Mouse (Mus musculus) ZHBTc4 (cell line): ENCODE measurements at regions not wholly inside any gene's neighbourhood (a gene's known extent, or its start where the extent isn't known, plus 50 kb on each side); places are given as distances from the start of the nearest gene placed in this dataset.

Experiments
- DNase-seq: peaks from one replicate; pipeline ENCODE4 v3.0.0-alpha.2; 2011; ENCODE audit warnings: low read depth, low spot score

DNA sequence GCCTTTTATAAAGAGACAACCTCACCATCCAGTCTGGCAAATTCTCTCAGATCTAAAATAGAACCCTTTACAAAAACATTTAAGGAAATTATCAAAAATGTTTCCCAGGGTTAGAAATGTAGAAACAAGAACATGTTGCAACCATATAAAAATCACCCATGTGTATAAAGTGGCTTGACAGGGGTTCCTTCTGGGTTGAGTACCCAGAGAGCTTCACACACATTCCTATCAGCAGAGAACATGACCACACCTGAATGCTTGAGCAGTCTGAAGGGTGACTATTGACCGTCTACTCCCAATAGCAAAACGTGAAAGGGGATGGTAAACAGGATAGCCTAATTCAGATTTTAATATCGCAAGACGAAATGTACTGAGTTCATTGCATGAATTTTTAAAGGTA, 57.8 kb upstream of the Zfand5 start:
- DNase-seq = no peak

DNA sequence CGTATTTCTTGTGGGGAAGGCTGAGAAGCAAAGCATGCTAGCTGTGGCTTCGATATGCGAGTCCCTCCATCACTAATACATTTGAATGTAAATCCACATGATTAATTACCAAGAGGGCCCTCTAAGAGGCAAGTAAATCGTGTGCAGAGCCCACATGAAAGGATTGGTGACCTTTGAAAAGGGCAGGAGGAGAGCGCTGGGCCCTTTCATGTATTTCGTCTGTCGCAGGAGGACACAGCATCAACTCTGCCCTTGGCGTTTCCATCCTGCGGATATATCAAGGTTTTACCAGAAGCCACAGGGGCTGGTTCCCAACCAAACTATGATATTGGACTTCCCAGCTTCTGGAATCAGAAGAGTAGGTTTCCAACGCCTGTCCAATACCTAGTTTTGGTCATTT, 78.6 kb upstream of the Zfand5 start:
- no peak for DNase-seq

DNA sequence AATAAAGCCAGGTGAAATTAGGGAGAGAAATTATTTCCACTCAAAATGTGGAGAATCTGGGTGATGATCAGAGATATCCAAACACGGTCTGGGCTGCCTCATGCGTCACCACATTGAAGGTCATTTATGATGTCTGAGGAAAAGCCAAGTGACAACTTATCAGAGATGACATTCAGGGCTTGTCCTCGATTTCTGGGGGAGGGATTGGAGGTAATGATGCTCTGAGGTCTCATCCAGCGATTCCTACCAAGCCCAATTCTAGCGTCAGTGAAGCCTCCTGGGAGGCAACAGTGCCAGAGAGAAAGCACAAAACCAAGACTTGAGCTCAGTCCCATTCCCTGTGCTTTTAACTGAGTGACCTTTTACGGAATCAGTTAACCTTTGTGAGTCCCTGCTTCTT, 79.5 kb upstream of the Zfand5 start:
- DNase-seq = no peak

DNA sequence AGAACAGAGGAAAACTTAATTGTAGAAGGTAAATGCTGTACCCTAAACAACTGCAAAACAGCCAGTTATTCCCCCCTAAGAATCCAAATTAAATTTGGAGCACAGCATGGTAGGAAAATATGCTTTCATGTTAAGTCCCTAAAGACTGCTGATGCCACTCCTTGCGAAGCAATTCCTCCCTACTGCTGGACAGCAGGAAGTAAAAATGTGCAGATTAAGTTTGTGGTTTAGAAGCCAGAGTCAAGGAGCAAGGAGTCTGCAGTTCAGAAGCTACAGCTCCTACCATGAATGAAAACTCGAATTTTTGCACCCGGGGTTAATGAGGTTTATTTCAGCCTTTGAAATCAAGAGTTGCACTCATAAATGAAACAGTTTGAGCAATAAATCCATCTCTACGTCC, 82.9 kb upstream of the Zfand5 start:
- no peak for DNase-seq

DNA sequence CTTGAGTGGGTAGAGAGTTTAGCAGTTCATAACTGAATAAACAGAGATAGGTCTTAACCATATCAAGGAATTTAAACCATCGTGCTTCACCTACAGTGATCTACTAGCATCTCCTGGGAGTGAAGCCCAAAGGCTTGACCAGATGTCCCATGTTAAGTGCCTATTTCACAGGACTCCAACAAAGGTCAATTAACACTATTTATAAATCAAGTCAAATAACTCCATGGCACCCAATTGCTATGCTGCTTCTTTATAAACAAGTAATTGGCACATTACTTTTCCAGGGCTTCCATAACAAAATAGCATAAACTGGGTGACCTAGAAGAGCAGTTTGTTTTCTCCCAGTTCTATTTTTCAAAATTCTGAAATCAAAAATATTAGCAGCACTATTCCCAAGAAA, 85.4 kb upstream of the Zfand5 start:
- DNase-seq = no peak

DNA sequence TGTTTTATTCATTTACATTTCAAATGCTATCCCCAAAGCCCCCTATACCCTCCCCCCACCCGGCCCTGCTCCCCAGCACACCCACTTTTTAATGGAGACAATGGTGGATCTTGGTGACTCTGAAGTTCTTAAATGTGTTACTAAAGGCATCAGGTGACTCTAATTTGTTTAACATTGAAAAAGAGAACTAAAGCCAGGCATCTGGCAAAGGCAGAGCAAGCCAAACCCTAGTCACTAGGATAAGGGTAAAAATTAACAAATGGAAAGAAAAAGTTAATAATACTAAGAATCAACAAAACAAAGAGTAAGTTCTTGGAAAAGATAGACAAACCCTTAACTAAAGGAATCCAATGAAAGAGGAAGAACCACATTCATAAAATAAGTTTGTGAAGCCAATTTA, 86.1 kb upstream of the Zfand5 start:
- no peak for DNase-seq

DNA sequence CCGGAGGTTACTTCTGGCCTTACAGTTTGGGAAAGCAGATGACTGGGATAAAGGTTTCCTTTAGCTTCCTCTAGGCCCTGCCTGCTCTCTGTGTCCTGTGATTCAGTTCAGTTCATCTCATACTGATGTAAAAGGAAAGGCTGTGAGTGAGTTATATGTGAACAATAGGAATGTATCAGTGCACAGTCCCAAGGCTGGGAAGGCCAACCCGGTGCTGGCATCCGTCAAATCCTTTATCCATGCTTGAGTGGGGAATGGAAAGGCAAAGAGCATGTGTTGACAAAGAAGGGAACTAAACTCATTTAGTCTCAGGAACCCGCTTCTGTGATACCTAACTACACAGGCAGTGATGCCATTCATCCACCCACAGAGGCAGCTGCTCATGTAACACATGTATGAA, 89.0 kb upstream of the Zfand5 start:
- DNase-seq = no peak

DNA sequence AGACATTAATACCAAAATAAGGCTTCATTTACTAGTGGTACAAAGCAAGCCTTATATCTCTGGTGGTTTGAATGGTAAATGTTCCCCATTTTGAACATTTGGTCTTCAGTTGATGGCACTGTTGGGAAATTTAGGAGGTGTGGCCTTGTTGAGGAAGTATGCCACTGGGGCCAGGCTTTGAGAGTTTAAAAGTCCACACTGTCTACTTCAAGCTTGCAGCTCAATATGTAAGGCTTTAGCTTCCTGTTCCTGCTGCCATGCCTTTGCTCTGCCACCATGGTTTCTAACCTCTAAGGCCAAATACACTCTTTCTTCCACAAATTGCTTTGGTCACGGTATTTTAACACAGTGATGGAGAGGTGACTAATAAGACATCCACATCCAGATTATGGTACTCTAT, 92.2 kb upstream of the Zfand5 start:
- DNase-seq = no peak

DNA sequence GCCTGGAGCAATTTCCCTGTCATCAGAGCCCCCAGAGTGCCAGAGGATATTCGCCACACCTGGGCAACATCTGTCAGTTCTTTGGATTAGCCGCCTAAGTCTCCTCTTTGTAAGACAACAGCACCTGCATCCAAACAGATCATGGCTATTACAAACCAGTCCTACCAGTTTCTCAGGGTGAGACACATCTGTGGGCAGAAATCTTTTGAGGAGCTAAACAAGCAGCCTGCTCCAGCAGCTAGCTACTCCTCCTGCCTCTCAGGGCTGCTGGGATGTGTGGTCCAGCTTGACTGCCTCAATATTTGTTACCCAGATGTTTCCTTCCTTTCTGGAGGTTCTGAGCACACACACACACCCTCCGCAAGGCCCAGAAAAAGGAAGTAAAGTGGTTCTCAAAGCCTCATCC, 96.6 kb upstream of the Zfand5 start:
- DNase-seq = peak; percentile 4

DNA sequence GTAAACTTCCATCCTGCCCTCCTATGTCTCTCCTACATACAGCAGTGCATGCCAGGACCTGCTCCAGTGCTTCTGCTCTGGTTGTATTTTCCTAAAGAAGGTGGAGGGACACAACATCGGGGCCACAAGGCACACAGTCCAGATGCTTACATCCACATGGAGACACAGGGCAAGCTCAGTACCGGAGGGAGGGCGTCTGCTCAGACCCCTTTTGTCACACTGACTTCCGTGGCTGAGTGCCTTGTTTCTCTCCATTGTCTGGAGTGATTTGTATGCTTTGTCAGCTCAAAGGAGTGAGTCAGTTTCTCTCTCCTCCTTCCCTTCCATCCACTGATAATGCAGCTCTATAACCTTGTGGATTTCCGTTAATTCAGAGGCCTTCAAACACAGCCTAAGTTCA, 97.4 kb upstream of the Zfand5 start:
- DNase-seq = peak; percentile 5

DNA sequence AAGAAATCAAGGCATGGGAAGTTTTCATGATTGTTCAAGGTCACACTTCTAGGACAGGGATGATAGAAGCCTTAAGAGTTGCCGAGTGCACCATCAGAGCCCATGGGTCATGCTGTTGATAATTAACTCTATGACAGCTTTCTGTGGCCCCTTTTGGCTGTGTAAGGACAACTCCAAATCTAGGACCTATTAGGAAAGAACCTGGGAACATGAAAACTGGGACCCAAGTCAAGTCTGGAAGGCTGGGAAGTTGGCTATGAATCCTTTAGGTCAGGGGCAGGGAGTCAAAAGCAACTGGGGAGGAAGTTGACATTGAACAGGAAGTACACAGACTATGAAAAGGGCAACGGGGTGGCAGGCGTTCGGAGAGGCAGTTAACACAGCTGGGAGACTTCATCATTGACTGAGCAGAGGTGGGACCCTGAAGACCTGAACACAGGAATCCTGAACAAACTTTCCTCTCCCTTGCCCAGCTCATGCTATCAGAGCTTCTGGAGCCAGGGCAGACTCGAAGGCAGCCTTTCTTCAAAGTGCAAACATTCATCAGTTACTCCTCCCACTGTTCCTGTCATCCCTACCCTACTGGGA, 98.1 kb upstream of the Zfand5 start:
- DNase-seq = no peak

DNA sequence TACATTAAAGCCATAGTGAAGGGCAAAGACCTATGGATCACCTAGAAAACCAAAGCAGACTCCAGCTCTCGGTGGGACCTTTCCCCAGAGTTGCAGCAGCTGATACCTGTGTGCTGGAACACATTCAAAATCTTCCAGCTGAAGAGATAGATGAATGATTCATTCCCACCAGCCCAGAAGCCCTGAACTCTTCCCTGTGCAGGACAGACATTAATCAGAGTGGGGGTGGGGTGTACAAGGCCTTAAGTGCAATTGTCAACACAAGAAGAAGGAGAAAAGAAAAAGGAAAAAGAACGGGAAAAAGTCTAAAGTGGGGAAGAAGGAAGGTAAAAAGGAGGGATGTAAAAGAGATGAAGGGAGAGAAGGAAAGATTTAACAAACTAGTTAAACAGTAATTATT, 100.9 kb upstream of the Zfand5 start:
- no peak for DNase-seq

DNA sequence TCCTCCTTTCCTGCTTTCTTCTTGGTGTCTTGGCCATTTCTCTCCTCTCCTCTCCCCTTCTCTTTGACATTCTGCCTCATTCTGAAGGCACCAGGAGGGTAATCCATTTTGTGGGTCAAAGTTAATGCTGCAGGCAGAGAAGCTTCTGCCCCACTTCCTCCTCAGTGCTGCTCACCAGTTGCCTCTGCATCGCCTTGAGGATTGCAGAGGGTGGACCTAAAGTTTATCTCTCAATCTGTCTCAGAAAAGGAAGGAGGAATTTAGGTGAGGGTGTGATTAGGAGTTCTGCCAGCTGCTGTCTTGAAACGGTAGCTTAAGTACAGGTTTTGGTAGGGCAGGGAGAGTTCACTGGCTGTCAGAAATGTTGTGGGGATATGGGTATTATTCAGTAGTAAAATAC, 101.3 kb upstream of the Zfand5 start:
- no peak for DNase-seq

DNA sequence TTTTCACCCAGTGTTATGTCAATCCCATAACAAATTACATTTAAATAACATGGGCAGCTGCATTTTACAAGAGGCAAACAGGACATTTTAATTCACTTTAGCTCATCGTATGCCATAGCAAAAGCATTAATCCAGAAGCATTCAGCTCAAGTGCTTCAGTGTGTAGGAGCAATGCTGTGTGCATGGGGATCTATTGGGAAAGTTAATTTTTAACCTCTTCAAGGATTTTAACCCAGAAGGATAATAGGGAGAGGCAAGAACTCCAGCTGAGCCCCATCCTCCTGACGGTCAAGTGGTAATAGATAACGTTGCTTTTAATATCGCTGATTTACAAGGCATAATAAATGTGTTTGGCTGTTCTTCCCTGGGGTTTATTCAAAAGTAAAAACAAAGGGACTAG, 105.1 kb upstream of the Zfand5 start:
- DNase-seq = no peak

DNA sequence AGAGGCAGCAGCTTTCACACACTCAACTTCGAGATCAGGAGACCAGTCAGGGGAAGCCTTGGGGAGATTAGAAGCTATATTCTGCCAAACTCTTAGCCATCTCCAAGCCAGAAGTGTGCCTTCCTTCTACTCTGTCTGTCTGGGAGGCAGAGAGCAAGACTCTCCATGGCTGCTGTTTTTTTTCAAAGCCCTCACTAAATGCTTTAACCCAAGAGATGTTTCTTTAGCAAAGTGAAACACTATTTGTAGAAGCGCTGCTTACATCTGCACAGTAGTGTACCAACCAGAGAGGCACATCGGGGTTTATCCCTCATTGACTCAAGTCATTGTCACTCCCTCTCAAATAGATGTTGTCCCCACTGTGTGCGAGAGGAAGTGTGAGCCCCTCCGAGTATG, 105.6 kb upstream of the Zfand5 start:
- no peak for DNase-seq

DNA sequence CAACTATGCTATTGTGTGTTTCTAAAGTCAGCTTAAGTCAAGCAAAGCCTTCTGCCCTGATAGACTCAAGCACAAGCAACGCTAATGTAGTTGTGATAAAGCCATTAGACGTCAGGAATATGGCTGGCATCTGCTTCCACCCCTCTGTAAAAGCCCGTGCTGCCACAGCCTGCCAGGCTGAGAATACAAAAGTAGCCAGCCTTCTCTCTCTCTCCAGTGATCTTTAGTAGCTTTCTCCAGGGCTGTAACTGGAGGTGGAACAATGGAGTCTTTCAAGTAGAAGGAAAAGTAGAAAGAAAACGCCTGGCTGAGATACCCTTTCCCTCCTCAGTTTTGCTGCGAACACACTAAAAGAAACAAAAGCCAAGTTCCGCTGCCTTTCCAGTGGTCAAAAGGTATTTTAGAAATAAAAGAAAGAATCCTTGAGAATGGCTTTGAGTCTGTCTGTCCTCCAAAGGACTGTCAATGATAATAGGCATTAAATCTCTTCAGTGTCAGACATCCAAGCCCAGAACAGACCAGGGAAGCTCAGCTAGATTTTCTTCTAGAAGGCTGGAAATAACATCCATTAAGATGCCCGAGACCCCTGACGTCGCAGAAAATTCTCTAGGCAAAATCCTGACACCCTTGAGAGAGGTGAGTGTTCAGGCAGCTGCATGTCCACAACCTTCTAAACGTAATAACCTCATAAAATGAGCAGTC, 106.2 kb upstream of the Zfand5 start:
- no peak for DNase-seq

DNA sequence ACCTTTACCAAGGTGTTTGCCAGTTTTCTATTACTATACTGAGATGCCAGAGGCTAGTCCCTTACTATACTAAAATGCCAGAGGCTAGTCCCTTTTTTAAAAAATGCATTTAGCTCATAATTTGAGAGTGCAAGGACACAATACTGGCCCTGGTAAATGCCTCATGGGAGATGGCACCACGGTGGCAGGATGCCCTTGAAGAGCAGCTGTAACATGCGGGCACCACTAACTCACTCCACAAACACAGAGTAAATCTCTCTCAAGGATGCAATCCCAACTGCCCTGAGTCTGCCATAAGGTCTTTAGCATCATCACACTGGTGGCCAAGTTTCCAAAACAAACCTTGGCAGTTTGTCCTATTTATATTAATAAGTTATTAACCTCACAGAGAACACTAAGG, 108.1 kb upstream of the Zfand5 start:
- no peak for DNase-seq

DNA sequence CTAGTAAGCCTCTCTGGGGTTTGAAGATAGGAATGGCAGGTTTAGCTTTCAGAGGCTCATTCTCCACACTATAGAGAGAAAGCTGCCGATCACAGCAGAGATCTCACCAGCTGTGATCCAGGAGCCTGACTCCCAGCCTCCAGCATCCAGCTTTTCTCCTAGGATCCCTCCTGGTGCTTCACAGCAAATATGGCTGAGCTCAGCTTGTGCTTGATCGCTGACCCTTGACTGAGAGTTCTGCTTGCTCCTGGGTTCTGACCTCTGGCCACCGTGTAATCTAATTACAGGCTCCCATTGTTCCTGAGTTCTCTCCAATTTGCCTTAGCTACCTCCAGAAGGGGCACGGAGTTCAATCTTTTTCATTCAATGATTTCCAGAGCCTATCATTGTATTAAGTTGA, 111.1 kb upstream of the Zfand5 start:
- no peak for DNase-seq

DNA sequence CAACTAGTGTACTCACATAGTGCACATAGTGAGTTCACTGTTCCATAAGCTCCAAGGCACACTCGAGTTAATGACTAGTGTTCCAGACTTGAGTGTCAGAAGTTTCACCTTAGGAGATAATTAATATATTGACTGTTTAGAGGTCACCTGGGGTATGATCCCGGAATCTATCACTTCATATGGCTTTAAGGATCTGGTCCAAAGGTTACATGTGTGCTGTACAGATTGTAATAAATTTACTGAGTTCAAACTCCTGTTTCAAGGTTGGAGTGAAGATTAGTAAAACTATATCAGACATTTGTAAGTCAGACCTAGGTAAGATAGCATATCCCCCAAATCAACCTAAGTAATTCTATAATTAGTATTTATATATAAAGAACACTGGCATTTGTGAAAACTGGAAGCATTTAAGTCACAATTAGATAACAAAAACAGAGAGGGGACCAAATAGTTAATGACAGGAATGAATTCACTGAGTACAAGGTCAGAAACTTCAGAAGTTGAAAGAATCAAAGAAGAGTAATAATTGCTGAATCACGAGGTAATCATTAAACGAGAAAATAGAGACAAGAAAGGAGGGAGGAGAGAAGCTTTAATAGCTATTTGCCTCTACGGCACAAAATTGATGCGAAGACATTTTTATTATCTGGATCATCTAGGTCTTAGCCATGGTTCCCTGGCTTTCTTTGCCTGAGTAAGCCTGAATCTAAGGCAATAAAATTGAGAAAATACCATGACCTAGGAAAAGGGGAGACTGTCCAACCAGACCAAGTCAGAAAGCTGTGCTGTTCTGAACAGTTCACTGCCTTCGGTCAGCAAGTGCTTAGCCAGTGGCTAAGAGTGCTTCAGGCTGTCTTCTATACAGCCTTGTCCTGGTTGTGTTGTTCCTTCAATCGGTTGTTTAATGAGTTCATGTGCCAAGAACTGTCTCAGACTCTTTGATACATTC, 112.6 kb upstream of the Zfand5 start:
- no peak for DNase-seq

DNA sequence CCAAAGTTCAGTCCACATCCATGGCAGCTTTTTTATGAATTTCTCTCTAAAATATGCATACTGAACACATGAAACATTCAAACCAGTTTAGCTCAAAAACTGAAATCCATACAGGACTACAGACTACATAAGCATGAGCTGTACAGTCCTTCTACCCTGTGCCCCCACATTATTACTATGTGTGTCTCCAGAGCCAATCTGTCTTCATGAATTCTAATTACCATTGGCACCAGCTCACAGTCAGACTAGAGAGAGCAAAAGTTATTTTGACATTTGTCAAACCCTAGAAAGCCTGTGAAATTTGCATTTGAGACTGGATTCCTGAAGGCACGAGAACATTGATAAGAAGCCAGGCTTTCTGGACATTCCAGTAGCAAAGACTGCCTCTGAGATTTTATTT, 117.9 kb upstream of the Zfand5 start:
- no peak for DNase-seq

DNA sequence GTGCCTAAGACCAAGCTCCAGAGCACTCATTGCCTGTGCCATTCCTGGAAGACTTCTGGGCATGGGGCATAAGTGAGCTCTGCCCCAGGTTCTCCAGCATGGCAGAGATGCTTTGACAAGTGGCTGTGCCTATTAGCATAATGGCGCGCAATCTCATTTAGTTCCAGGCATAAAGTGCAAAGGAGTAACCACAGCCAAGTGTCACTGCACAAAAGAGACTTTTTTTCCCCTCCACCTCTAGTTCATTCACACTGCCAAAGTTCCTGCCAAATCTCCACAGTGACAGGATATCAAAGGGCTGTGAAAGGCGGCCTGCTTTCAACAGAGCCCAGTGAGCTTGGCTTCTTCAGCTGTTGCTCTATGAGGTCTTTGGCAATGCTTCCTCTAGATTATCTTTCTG, 120.1 kb upstream of the Zfand5 start:
- DNase-seq = no peak

DNA sequence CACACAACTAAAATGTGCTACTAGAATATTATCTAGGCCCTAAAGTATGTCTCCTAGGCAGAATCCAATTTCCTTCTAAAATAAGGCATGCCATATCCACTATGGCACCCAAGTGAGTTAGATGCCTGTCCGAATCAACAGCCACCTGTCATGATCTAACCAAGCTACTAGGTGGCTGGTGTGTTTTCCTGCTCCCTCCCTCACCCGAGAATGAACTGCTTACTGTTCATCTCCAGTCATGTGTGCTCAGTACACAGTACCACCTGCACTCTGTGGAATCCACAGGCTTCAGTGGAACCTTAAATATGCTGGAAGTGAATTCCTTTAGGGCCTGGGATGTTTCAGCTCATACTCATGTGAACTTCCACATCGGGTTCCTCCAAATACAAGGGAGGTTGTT, 121.2 kb upstream of the Zfand5 start:
- DNase-seq = no peak

DNA sequence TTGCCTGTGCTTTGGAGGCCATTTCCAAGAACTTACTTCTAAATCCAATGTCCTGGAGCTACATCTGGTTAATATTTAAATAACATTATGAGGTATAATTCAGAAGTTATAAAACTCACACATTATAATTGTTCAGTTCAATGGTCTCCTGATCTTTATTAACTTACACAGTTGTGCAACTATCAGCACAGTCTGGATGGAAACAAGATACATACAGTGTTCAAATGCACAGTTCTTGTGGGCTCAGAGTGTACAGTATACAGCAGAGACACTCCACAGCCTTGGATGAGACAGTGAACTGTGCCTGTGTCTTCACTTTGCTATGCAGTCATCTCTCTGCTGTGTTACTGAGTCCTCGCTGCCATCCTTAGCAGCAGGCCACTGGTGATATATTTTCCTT, 121.8 kb upstream of the Zfand5 start:
- DNase-seq = no peak
